Mouse (Mus musculus): ENCODE measurements around the gene Plppr2.

- TF ChIP-seq CTCF (IDR thresholded peaks at IDR 0.05; ENCODE audit: borderline replicate concordance, extremely low read depth, insufficient read depth, insufficient read length) (no peak), POLR2A (IDR thresholded peaks at IDR 0.05; ENCODE audit: borderline replicate concordance, extremely low read depth, insufficient read depth, insufficient read length, poor library complexity, severe bottlenecking) (no peak)
Observed at GRCm38 (mm10) chr9:21937711-21938175, 910 bp downstream of the Plppr2 start.

All from brain, embryonic 14.5 days (tissue).